Mouse (Mus musculus) ES-Bruce4 (cell line): ENCODE results near the gene Foxp1. TPM values are rescaled to one million over a fixed set of nuclear protein-coding genes. Genes with fewer than 3 reads are reported as not detected.

ENCODE experiments used
- H3K27ac ChIP-seq: 2 replicates; pipeline ENCODE4 v1.5.1; 2012; ENCODE audit warnings: low read length, inconsistent platforms; ENCODE audit not compliant: insufficient read depth
- H3K27me3 ChIP-seq: 2 replicates; pipeline ENCODE4 v1.6.1; 2012; ENCODE audit warnings: mild to moderate bottlenecking, low read length, inconsistent platforms; ENCODE audit not compliant: control insufficient read depth, poor library complexity, insufficient read depth, severe bottlenecking
- H3K36me3 ChIP-seq: 2 replicates; pipeline ENCODE4 v1.6.1; 2012; ENCODE audit warnings: inconsistent platforms, mild to moderate bottlenecking, low read length, moderate library complexity; ENCODE audit not compliant: control insufficient read depth, poor library complexity, insufficient read depth, severe bottlenecking
- H3K4me1 ChIP-seq: one replicate; pipeline ENCODE4 v1.8.1; 2011; ENCODE audit warnings: low read length; ENCODE audit not compliant: control insufficient read depth, insufficient read depth
- H3K4me3 ChIP-seq: 2 replicates; pipeline ENCODE4 v1.5.1; 2011; ENCODE audit warnings: low read depth, mild to moderate bottlenecking, low read length
- H3K9ac ChIP-seq: 2 replicates; pipeline ENCODE4 v1.6.1; 2012; ENCODE audit warnings: low read depth, mild to moderate bottlenecking, inconsistent platforms; ENCODE audit not compliant: poor library complexity, severe bottlenecking
- H3K9me3 ChIP-seq: replicated peaks from 2 replicates; pipeline ENCODE4 v1.6.1; 2012; ENCODE audit warnings: mild to moderate bottlenecking, low read length, inconsistent platforms; ENCODE audit not compliant: control insufficient read depth, poor library complexity, insufficient read depth, severe bottlenecking
- CTCF ChIP-seq: IDR thresholded peaks from one replicate; pipeline ENCODE4 v1.8.1; 2011; ENCODE audit warnings: low read depth, low read length
- EP300 ChIP-seq: IDR thresholded peaks from 2 replicates; pipeline ENCODE4 v1.6.1; 2011; ENCODE audit warnings: low read depth, low read length; ENCODE audit not compliant: insufficient read depth
- POLR2A ChIP-seq: IDR thresholded peaks from one replicate; pipeline ENCODE4 v1.8.1; 2011; ENCODE audit warnings: low read length; ENCODE audit not compliant: insufficient read depth
- polyA plus RNA-seq: library from polyadenylated mRNA; stranded (reverse); fragments of >200 nt; gene quantifications from 2 replicates; pipeline ENCODE4 v1.2.4, GENCODE M21; 2011; ENCODE audit warnings: low read depth; ENCODE audit not compliant: missing spikeins, insufficient read depth, insufficient read length

Gene Foxp1
- polyA plus RNA-seq, 1 experiment = 33.5 TPM

GRCm38 (mm10) chr6:99427301-99427700 lies 95.2 kb downstream of the Foxp1 start:
- no peaks in the 10 kb centered on the region for H3K27me3 ChIP-seq
- H3K36me3 ChIP-seq = no peaks in the 10 kb centered on the region
- H3K9me3 ChIP-seq = no peaks in the 10 kb centered on the region
- no peak overlapping the region for H3K4me3 ChIP-seq
- TF ChIP-seq POLR2A (no peak), EP300 (no peak)
- H3K4me1 ChIP-seq = no peaks in the 10 kb centered on the region
- no peak overlapping the region for H3K27ac ChIP-seq
- H3K9ac ChIP-seq = no peak overlapping the region

DNA sequence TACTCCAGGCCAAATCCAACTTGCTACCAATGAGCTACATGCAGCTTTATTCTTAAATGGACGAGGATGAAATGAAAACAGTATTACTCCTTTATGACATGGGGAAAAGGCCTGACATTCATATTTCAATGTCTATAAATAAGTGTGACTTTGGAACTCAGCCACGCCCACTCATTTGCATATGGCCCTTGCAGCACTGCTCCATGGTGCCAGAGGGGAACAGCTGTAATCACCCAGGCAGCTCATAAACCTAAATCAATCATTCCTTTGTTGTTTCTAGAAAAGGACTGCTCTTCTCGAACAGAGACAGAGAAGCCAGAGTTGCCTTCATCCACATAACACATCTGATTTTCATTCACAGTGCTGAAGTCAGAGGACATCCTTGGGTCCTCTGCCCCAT lies 97.5 kb downstream of the Foxp1 start:
- H3K9ac ChIP-seq = no peak overlapping the region

DNA sequence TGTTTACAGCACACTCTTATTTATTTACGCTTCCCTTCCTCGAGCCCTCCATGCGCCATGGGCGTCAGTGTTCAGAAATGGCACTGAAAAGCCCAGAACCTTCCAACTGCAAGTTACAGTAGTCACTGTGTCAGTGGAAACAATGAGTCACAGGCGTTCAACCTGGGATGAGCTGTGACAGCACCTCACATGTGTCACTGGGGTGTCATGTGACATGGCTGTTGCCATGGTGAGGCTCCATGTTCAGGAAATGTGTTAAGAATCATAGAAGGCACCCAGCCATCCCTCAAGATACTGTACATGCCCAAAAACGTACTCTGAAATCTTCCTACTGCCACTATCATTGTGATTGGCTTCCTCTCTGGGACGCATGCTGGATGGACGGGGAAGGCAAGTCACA lies 101.9 kb downstream of the Foxp1 start:
- no peak for TF ChIP-seq CTCF
- H3K4me1 ChIP-seq = no peaks in the 10 kb centered on the region
- H3K4me3 ChIP-seq = no peak overlapping the region
- no peaks in the 10 kb centered on the region for H3K36me3 ChIP-seq
- no peak overlapping the region for H3K9ac ChIP-seq
- no peaks in the 10 kb centered on the region for H3K27me3 ChIP-seq
- H3K27ac ChIP-seq = no peak overlapping the region
- no peaks in the 10 kb centered on the region for H3K9me3 ChIP-seq

More for the DNA sequence above, 97.5 kb downstream of the Foxp1 start:
- TF ChIP-seq CTCF (no peak), EP300 (no peak), POLR2A (no peak)
- H3K36me3 ChIP-seq = no peaks in the 10 kb centered on the region
- no peaks in the 10 kb centered on the region for H3K27me3 ChIP-seq
- no peaks in the 10 kb centered on the region for H3K4me1 ChIP-seq
- no peak overlapping the region for H3K4me3 ChIP-seq
- H3K27ac ChIP-seq = no peak overlapping the region
- H3K9me3 ChIP-seq = no peaks in the 10 kb centered on the region

DNA sequence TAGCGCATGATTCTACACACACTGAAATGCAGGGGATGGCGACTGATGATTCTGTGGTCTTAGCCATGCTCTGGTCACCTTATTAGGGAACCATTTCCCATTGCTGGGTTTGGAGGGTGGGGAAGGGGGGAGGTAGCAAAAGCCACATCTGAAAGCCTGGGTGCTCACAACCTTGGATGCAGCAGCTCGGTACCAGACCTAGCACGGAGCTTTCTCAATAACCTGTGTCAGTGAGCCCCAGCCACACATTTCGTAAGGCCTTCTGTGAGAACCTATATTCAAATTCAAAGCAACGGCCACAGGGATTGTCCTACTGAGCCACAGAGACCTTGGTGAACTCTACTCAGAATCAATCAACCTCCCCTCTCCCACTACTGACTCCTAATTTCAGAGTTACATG lies 109.9 kb downstream of the Foxp1 start:
- TF ChIP-seq EP300 (no peak), CTCF (no peak), POLR2A (no peak)
- H3K27ac ChIP-seq = no peak overlapping the region
- H3K9ac ChIP-seq = no peak overlapping the region
- no peaks in the 10 kb centered on the region for H3K4me1 ChIP-seq
- no peaks in the 10 kb centered on the region for H3K36me3 ChIP-seq
- no peaks in the 10 kb centered on the region for H3K9me3 ChIP-seq
- H3K4me3 ChIP-seq = no peak overlapping the region
- no peaks in the 10 kb centered on the region for H3K27me3 ChIP-seq

GRCm38 (mm10) chr6:99409602-99410001 lies 112.9 kb downstream of the Foxp1 start:
- TF ChIP-seq POLR2A (no peak), CTCF (no peak), EP300 (no peak)
- no peak overlapping the region for H3K9ac ChIP-seq
- H3K9me3 ChIP-seq = no peaks in the 10 kb centered on the region
- no peaks in the 10 kb centered on the region for H3K36me3 ChIP-seq
- no peak overlapping the region for H3K4me3 ChIP-seq
- H3K4me1 ChIP-seq = no peaks in the 10 kb centered on the region
- H3K27ac ChIP-seq = no peak overlapping the region
- no peaks in the 10 kb centered on the region; the same call in 1 of the 2 replicates for H3K27me3 ChIP-seq

DNA sequence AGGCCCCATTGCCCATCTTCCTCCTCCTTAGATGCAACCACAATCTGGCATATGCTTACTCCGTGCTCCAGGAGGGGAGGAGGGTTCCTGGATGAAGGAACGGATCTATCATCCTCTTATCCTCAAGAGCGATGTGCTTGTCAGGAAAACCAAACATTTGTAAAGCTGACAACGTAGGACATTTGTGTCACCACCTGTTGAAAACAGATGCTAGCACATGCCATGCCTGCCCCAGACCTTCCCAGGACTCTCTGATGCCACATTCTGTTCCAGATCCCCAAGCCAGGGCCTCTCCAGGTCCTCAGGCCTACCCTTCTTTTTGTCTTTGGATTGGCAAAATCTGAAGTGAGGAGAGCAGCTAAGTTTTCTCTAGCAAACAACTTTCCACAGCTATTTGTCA lies 113.6 kb downstream of the Foxp1 start:
- H3K9me3 ChIP-seq = no peaks in the 10 kb centered on the region
- TF ChIP-seq EP300 (no peak), POLR2A (no peak), CTCF (no peak)
- no peak overlapping the region for H3K9ac ChIP-seq
- H3K4me1 ChIP-seq = no peaks in the 10 kb centered on the region
- H3K27me3 ChIP-seq = no peaks in the 10 kb centered on the region; the same call in 1 of the 2 replicates
- no peak overlapping the region for H3K4me3 ChIP-seq
- H3K27ac ChIP-seq = no peak overlapping the region
- H3K36me3 ChIP-seq = no peaks in the 10 kb centered on the region
